Mouse (Mus musculus) liver, embryonic 14.5 days (tissue): ENCODE measurements at regions not wholly inside any gene's neighbourhood (a gene's known extent, or its start where the extent isn't known, plus 50 kb on each side); places are given as distances from the start of the nearest gene placed in this dataset.

ENCODE experiments used
- ATAC-seq: fragments of 200-750 bp; cut with Nextera tagmentation; 2 replicates; pipeline ENCODE4 v1.8.0; 2017; ENCODE audit warnings: moderate number of reproducible peaks, mild to moderate bottlenecking, moderate library complexity; ENCODE audit not compliant: insufficient read depth
- DNase-seq, 3 experiments: peaks; one replicate each; pipeline ENCODE4 v3.0.0-alpha.2; 2012 to 2013; ENCODE audit warnings: low read depth in 3 of 3, low spot score in 3 of 3
- H3K27ac ChIP-seq: fragments of 300-500 bp; sonication (generic); 2 replicates; pipeline ENCODE4 v1.5.1; 2014; ENCODE audit warnings: moderate library complexity, mild to moderate bottlenecking, control low read depth, inconsistent platforms
- H3K27me3 ChIP-seq: fragments of 300-500 bp; sonication (generic); 2 replicates; pipeline ENCODE4 v1.6.1; 2014; ENCODE audit warnings: mild to moderate bottlenecking, low read length, moderate library complexity; ENCODE audit not compliant: control insufficient read depth, insufficient read depth
- H3K36me3 ChIP-seq: fragments of 300-500 bp; sonication (generic); replicated peaks from 2 replicates; pipeline ENCODE4 v1.6.1; 2014; ENCODE audit warnings: low read depth; ENCODE audit not compliant: control insufficient read depth, insufficient read depth
- H3K4me1 ChIP-seq, 2 experiments: fragments of 200-500 bp in 1 of 2; fragments of 300-500 bp in 1 of 2; sonication (generic) in 1 of 2; replicated peaks; 2 replicates each; pipeline ENCODE4 v1.6.1; 2012 to 2014; ENCODE audit warnings: antibody characterized with exemption in 1 of 2, inconsistent platforms in 1 of 2, low read length in 1 of 2; ENCODE audit not compliant: control insufficient read depth in 2 of 2, insufficient read depth in 2 of 2
- H3K4me2 ChIP-seq: fragments of 300-500 bp; sonication (generic); 2 replicates; pipeline ENCODE4 v1.6.1; 2014; ENCODE audit warnings: low read depth, mild to moderate bottlenecking, control low read depth, moderate library complexity
- H3K4me3 ChIP-seq, 2 experiments: fragments of 200-500 bp in 1 of 2; fragments of 300-500 bp in 1 of 2; sonication (generic) in 1 of 2; 2 replicates each; pipeline ENCODE4 v1.5.1; 2012 to 2014; ENCODE audit warnings: low read depth in 2 of 2, low read length in 2 of 2, mild to moderate bottlenecking in 2 of 2, control low read depth in 1 of 2, inconsistent platforms in 1 of 2, moderate library complexity in 1 of 2; ENCODE audit not compliant: insufficient read depth in 1 of 2
- H3K9ac ChIP-seq: fragments of 300-500 bp; sonication (generic); replicated peaks from 2 replicates; pipeline ENCODE4 v1.6.1; 2014; ENCODE audit warnings: mild to moderate bottlenecking, control low read depth, moderate library complexity
- H3K9me3 ChIP-seq: fragments of 300-500 bp; sonication (generic); 2 replicates; pipeline ENCODE4 v1.6.1; 2016; ENCODE audit warnings: low read length, mixed read lengths; ENCODE audit not compliant: control insufficient read depth
- CTCF ChIP-seq: IDR thresholded peaks from 2 replicates; pipeline ENCODE4 v1.5.1; 2016; ENCODE audit warnings: antibody characterized with exemption, low read depth, control low read depth
- EP300 ChIP-seq: IDR thresholded peaks from 2 replicates; pipeline ENCODE4 v1.6.1; 2016; ENCODE audit warnings: antibody characterized with exemption, low read depth
- WGBS: fragments of 180-500 bp; shearing (Covaris S2); extraction: QIAGEN DNeasy Blood & Tissue Kit; methylation state at CpG from one replicate; pipeline ENCODE4 v1.1.7; 2014; ENCODE audit not compliant: insufficient replicate concordance; 5-methylcytosine and 5-hydroxymethylcytosine counted together

DNA sequence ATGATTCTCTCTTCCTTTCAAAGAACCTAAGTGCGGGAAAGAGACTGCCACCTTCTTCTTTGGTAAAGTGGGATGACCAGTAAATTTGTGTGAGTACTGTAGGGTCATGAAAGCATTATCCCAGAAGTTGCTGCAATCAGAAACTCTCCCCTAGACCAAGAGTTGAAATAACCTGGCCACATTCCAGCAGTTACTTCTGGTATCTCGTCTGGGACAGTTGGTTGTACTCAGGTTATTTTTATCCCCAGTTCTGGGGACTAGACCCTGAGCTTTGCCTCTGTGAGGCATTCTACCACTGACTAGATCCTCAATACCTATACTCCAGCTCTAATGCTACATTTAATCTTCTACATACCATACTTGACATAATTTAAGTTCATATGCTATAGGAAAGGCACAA, 259.8 kb upstream of the Camk1g start:
- Histone ChIP-seq H3K27ac (no peak overlapping the region), H3K9ac (no peak overlapping the region), H3K27me3 (no peaks in the 10 kb centered on the region), H3K36me3 (no peaks in the 10 kb centered on the region), H3K4me2 (no peak overlapping the region), H3K4me1 (no peaks in the 10 kb centered on the region), H3K4me3 (no peak overlapping the region), H3K9me3 (no peaks in the 10 kb centered on the region)
- no peak for DNase-seq
- ATAC-seq, result no peak
- TF ChIP-seq EP300 (no peak), CTCF (no peak)
- WGBS, result 38% methylated on average over 2 of the region's 2 CpGs

DNA sequence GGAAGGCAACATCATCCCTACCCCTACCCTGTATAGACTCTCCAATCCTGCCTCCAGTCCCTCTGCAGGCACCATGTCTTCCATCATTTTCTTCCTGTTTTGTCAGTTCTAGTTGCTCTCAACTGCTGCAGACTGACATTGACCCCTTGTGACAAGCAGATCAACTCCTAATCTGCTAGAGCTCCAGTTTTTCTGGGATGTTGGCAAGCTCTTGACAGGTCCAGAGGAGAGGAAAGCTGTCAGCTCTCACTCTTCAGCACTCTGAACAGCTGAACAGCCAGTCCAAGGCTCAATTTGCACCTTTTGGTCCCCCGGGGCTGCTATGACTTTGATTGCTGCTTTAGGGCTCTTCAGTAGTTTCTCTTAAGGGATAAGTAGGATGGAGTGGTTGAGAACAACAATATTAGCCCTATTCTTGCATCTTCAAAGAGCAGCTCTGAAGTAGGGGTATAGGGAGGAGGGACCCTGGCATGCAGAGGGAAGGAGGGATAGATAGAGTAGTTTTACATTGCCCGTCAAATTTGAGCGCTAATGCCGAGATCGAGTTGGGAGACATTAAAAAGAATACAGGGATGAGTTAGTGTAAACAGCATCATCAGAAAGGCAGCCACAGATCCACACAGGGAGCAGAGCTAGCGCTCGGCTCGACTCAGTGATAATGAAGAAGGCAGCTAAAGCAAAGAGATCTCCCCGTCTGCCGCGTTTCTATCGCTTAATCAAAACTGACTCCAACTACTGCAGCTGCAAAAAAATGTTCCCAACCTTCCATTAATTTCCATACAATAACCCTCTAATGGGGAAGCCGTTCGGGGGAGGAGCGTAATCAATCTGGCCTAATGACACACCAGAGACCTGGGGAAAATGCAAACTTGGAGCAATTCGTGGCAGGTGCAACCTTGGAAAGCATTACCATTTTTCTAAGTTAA, 257.1 kb upstream of the Camk1g start:
- 56% methylated on average over 16 of the region's 16 CpGs for WGBS
- Histone ChIP-seq H3K9me3 (no peaks in the 10 kb centered on the region), H3K4me2 (no peak overlapping the region), H3K27me3 (no peaks in the 10 kb centered on the region), H3K4me3 (no peak overlapping the region), H3K27ac (no peak overlapping the region), H3K36me3 (no peaks in the 10 kb centered on the region), H3K9ac (no peak overlapping the region), H3K4me1 (no peaks in the 10 kb centered on the region)
- DNase-seq (no peak), ATAC-seq (no peak)
- no peak for TF ChIP-seq EP300
- no peak for TF ChIP-seq CTCF

DNA sequence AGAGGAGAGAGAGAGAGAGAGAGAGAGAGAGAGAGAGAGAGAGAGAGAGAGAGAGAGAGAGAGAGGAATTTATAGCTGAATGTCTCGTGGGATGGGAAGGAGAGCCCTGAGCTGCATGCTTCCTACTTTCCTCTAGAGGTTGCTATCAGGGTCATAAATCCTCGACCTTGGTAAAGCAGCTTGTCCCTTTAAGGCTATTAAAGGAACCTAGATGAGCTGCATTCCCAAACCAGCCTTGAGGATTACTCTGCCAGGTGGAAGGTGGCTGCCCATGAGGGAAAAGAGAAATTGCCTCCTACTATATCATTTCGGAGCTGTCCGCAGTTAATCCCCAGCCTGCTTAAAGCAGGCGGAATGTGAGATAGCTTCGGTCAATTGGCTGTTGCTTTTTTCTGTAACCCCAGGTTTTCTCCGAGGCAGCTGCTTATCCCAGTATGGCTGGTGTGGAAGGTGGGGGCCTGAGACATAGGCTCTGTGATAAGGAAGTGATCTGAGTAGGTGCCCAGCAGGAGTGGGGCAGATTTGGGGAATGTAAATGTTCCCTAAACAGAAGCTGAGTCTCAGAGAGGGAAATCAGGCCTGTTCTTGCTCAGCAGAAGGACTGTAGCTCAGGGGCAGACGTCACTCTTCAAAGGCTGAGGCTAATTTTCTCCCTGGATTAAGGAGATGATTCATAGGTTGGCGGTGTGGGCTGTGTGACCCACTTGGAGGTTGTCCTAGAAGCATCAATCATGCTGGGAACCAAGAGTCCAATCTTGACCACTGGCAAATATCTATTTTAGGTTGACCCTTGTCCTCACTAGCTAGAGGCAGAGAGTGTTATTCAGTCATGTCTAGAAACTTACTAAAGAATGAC, 255.2 kb upstream of the Camk1g start:
- H3K27me3 ChIP-seq, result no peaks in the 10 kb centered on the region
- H3K27ac ChIP-seq, result no peak overlapping the region
- H3K4me3 ChIP-seq, result no peak overlapping the region
- no peaks in the 10 kb centered on the region for H3K36me3 ChIP-seq
- no peak overlapping the region for H3K4me2 ChIP-seq
- WGBS, result 24% methylated on average over 9 of the region's 9 CpGs
- H3K4me1 ChIP-seq, result no peaks in the 10 kb centered on the region
- H3K9me3 ChIP-seq, result no peaks in the 10 kb centered on the region
- DNase-seq (no peak), ATAC-seq (no peak)
- no peak overlapping the region for H3K9ac ChIP-seq
- no peak for TF ChIP-seq EP300
- TF ChIP-seq CTCF, result no peak

GRCm38 (mm10) chr1:193623571-193623970, 253.5 kb upstream of the Camk1g start:
- Histone ChIP-seq H3K4me3 (no peak overlapping the region), H3K36me3 (no peaks in the 10 kb centered on the region), H3K27ac (no peak overlapping the region), H3K4me1 (no peaks in the 10 kb centered on the region), H3K9me3 (no peaks in the 10 kb centered on the region), H3K4me2 (no peak overlapping the region), H3K9ac (no peak overlapping the region), H3K27me3 (no peaks in the 10 kb centered on the region)
- DNase-seq, result no peak
- 72% methylated on average over 3 of the region's 3 CpGs for WGBS
- TF ChIP-seq CTCF, result no peak
- TF ChIP-seq EP300, result no peak
- no peak for ATAC-seq

- no peak overlapping the region for H3K27ac ChIP-seq
- DNase-seq (no peak), ATAC-seq (no peak)
- H3K27me3 ChIP-seq, result no peaks in the 10 kb centered on the region
- whole genome bisulfite sequencing, result 42% methylated on average over 8 of the region's 8 CpGs
- H3K9me3 ChIP-seq, result no peaks in the 10 kb centered on the region
- no peaks in the 10 kb centered on the region for H3K4me1 ChIP-seq
- H3K9ac ChIP-seq, result no peak overlapping the region
- H3K36me3 ChIP-seq, result no peaks in the 10 kb centered on the region
- TF ChIP-seq EP300, result no peak
- no peak for TF ChIP-seq CTCF
- H3K4me3 ChIP-seq, result no peak overlapping the region
- no peak overlapping the region for H3K4me2 ChIP-seq
These were observed 248.2 kb upstream of the Camk1g start for GRCm38 (mm10) chr1:193618250-193618649.
